Mouse (Mus musculus) bone marrow, adult 2 months (tissue): ENCODE results near the gene Anks1b. TPM values are rescaled to one million over a fixed set of nuclear protein-coding genes. Genes with fewer than 3 reads are reported as not detected.

Experiments used
- H3K27ac ChIP-seq: fragments of 200-500 bp; 2 replicates; pipeline ENCODE4 v1.5.1; 2012; ENCODE audit warnings: low read depth, mild to moderate bottlenecking, control low read depth, inconsistent platforms, low read length; ENCODE audit not compliant: control insufficient read depth, poor library complexity, insufficient read depth
- H3K4me1 ChIP-seq: fragments of 200-500 bp; 2 replicates; pipeline ENCODE4 v1.6.1; 2011; ENCODE audit warnings: low read length; ENCODE audit not compliant: control insufficient read depth, insufficient read depth
- H3K4me3 ChIP-seq: fragments of 200-500 bp; replicated peaks from 2 replicates; pipeline ENCODE3; 2011; ENCODE audit warnings: mild to moderate bottlenecking, low read depth, low read length, control low read depth; ENCODE audit not compliant: control insufficient read depth
- CTCF ChIP-seq: fragments of 200-500 bp; IDR thresholded peaks from 2 replicates; pipeline ENCODE4 v1.5.1; 2011; ENCODE audit warnings: low read length, control low read depth; ENCODE audit not compliant: control insufficient read depth, insufficient read depth
- POLR2A ChIP-seq: fragments of 200-500 bp; IDR thresholded peaks from 2 replicates; pipeline ENCODE4 v1.6.1; 2011; ENCODE audit warnings: low read depth, mild to moderate bottlenecking, control low read depth, low read length, borderline replicate concordance; ENCODE audit not compliant: control insufficient read depth
- WGBS: fragments of 180-500 bp; shearing (Covaris S2); methylation state at CpG from one replicate; pipeline ENCODE4 v1.1.7; 2018; 5-methylcytosine and 5-hydroxymethylcytosine counted together
- polyA plus RNA-seq: library from polyadenylated mRNA; stranded (reverse); fragments of >200 nt; gene quantifications from 2 replicates; pipeline ENCODE4 v1.2.4, GENCODE M21; 2011; ENCODE audit warnings: low replicate concordance; ENCODE audit not compliant: missing spikeins, insufficient read depth, insufficient read length

The Anks1b gene
- polyA plus RNA-seq, 1 experiment: not detected

DNA sequence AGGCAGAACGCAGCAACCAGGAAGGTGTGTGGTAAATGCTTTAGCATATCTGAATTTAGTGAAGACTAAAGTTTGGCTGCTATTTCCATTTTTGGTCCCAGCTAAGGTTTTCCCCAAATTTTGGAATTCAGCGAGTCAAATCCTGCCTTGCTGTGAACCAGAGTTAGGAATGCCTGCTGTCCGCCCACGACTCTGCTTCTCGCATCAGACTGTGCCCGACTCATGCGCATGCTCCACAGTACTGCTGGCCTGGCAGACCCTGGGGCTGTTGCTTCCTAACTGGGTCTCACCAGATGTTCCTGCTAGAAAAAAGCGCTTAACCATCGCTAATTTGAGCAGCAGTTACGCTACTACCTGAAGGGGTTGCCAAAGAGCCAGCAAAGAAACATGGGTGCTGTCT, 801.1 kb downstream of the Anks1b start:
- no peak overlapping the region for H3K4me3 ChIP-seq
- no peak overlapping the region for H3K27ac ChIP-seq
- TF ChIP-seq CTCF (no peak), POLR2A (no peak)
- 83% methylated on average over 10 of the region's 10 CpGs for WGBS
- H3K4me1 ChIP-seq: no peaks in the 10 kb centered on the region

DNA sequence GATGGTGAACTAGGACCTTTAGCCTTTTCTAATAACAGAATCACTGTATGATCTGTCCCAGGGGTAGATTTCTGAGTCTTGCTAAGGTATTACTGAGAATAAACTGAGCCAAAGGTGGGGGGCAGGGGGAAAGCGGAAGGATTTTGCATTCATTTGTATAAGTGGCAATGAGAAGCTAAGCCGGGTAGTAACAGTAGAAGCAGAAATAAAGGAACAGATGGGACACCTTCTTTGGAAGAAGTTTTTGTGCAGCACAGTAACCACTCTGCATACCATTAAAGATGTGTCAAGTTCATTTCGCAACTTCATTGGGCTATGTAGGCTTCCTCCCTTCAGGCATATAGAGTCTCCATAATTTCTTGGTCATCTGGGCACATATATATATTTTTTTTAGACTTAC, 804.1 kb downstream of the Anks1b start:
- Histone ChIP-seq H3K4me1 (no peaks in the 10 kb centered on the region), H3K27ac (no peak overlapping the region), H3K4me3 (no peak overlapping the region)
- 82% methylated on average over 3 of the region's 3 CpGs for WGBS
- TF ChIP-seq CTCF: no peak
- TF ChIP-seq POLR2A: no peak

DNA sequence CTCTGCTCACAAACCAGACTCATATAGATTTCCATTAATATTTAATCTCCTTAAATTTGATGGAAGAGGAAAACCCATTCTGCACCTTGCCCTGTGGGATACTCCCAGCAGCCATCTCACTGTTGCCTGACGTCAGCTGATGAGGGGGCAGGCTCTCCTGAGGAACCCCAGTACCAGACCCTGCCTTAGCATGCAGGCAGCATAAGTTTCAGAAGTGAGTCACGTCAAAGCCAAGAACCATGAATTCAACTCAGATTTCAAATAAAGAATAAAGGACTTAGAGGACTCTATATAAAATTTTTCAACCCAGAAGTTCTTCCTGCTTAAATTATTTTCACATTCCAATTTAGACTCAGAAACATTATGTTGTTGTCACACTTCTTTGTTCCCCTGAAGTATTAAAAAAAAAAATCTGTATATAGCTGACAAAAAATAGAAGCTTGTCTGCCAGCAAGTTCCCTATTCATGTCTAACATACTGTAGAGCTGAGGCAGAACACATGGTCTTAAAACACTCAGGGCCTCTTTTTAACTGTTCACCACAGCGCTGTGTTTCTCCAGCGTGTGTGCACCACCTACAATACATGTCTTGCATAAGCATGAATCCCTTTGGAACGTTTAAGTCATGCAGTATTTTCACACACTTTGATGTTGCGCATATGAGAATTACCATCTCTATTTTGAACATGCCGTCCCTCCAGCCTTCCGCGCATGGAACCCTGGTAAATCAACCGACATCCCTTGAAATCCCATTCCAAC, 806.6 kb downstream of the Anks1b start:
- no peak overlapping the region for H3K4me3 ChIP-seq
- no peaks in the 10 kb centered on the region for H3K4me1 ChIP-seq
- H3K27ac ChIP-seq: no peak overlapping the region
- 83% methylated on average over 10 of the region's 10 CpGs for WGBS
- TF ChIP-seq CTCF (no peak), POLR2A (no peak)

DNA sequence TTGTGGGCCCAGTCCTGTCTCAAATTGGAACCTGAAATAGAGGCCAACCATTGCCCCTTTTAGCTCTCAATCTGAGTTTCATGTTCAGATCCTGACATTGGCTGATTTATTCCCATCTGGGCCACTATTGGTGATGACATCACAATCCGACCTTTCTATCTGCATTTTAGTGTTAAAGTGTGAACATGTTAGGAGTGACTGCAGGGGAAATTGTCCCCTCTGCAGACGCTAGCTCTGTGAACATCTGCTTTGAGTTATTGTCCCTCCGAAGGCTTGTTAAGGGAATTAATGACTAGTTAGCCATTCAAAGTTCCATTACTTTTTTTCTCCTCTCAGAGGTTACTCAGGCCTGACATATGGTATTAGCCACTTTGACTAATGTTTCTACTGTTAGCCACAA, 810.5 kb downstream of the Anks1b start:
- Histone ChIP-seq H3K27ac (no peak overlapping the region), H3K4me3 (no peak overlapping the region), H3K4me1 (no peaks in the 10 kb centered on the region)
- TF ChIP-seq POLR2A (no peak), CTCF (no peak)
- WGBS: 79% methylated on average over 3 of the region's 3 CpGs

DNA sequence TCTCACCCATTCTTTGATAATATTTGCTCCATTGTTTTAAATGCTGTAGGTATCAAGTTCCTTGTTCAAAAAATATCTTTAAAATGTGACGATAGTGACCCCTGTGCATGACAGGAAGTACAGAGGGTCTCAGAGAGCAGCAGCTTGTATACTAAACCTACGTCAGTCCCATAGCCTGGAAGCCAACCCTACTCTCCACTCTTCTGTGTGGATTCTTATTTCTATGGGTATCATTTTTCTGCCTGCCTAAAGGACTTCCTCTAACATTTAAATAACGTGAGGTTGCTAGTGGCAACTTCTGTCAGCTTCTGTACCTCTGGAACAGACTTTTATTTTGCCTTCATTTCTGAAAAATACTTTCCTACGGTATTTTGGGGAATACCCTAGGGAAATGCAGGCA, 812.1 kb downstream of the Anks1b start:
- Histone ChIP-seq H3K4me1 (no peaks in the 10 kb centered on the region), H3K27ac (no peak overlapping the region), H3K4me3 (no peak overlapping the region)
- TF ChIP-seq CTCF: no peak
- TF ChIP-seq POLR2A: no peak
- 31% methylated on average over 4 of the region's 4 CpGs for WGBS

DNA sequence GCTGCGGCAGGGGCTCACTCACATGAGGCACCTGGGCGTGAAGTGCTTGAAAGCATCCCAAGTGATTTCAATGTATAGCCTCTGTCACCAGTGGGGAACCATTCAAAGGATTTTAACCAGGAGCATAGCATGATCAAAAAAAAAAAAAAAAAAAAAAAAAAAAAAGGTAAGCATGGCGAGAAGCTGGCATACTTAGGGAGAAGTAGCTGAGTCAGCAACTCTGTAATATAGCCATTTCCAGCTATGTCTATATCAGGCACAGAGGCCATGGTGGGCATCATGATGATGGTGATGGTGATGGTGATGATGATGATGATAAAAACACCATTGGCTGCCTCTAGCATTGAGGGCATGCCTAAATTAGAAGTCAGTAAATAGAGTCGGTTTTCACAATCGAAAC, 814.8 kb downstream of the Anks1b start:
- Histone ChIP-seq H3K4me1 (no peaks in the 10 kb centered on the region), H3K27ac (no peak overlapping the region), H3K4me3 (no peak overlapping the region)
- TF ChIP-seq POLR2A (no peak), CTCF (no peak)
- 83% methylated on average over 5 of the region's 5 CpGs for WGBS

DNA sequence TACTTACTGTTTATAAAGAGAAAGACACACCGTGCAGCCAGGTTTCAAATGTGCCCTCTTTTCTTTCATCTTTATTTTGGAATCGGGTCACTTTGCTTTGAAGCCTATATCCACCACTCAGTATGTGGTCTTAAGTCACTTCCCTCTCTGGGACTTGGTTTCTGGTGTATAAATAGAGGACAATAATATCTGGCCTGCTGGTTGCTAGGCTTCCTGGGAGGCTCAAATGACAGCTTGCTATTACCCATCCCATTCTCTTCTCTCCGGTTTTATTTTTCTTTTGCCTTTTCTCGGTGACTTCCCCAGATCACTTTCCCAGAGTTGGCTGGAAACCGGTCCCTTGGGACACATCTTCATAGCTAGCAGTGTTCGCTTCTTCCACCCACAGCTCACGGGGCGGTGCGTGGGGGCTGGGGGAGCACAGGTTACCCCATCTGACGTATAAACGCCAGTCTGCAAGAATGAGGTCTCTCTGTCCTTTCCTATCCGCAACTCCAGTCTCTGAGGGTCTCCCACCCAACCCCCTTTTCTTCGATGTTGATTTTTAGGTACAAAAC, 815.5 kb downstream of the Anks1b start:
- 82% methylated on average over 13 of the region's 13 CpGs for WGBS
- no peak overlapping the region for H3K27ac ChIP-seq
- no peaks in the 10 kb centered on the region for H3K4me1 ChIP-seq
- no peak overlapping the region for H3K4me3 ChIP-seq
- TF ChIP-seq POLR2A (no peak), CTCF (no peak)

DNA sequence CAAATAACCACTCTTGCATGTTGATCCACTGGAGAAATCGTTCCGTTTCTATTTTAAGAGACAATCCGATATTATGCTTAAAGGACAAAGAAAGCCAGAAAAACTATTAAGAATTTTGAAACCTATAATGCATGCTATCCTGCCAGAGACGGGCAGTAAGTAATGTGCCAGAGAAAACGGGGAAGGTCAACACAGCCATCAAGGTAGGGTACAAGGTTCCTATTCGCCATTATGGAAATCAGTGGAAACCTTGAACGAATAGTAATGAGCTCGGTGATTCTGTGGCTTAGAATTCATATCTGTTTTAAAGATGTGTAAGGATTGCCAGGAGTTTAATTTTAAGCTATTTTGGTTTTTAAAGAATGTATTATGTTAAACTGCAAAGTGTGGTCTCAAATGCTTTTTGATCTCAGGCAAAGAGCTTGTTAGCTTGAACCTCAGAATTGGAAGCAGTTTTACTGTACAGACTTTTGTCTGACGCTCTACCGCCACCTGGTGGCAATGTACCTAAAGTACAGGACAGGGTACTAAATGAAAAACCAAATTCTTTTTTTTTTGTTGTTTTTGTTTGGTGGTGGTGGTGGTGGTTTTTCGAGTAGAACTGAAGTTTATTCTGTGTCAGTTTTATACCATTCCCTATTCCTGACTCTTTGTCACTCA, 816.7 kb downstream of the Anks1b start:
- 54% methylated on average over 11 of the region's 11 CpGs for WGBS
- Histone ChIP-seq H3K27ac (no peak overlapping the region), H3K4me1 (no peaks in the 10 kb centered on the region), H3K4me3 (no peak overlapping the region)
- TF ChIP-seq POLR2A: no peak
- no peak for TF ChIP-seq CTCF

DNA sequence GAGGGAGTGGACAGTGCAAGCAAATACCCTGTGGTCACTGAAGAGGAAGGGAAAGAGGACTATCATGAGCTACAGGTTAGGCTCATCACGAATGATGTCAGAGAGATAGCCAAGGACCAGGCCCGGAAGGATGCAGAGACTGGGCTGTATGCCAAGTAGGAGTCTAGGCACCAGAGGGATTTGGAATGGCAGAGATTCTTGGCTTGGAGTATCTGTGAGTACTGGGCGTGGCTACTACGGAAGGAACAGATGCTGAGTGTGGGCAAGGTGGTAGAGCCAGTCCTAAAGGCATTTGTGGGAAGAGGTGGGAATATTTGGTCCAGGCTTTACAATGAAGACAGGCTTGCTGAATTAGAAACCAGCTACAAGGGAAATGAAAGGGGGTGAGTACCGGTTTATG, 823.4 kb downstream of the Anks1b start:
- H3K27ac ChIP-seq: no peak overlapping the region
- H3K4me3 ChIP-seq: no peak overlapping the region
- TF ChIP-seq POLR2A (no peak), CTCF (no peak)
- 79% methylated on average over 5 of the region's 5 CpGs for WGBS
- H3K4me1 ChIP-seq: no peaks in the 10 kb centered on the region
